1 mouse cellular context compared by ENCODE assay signal in the genomic region with DNA sequence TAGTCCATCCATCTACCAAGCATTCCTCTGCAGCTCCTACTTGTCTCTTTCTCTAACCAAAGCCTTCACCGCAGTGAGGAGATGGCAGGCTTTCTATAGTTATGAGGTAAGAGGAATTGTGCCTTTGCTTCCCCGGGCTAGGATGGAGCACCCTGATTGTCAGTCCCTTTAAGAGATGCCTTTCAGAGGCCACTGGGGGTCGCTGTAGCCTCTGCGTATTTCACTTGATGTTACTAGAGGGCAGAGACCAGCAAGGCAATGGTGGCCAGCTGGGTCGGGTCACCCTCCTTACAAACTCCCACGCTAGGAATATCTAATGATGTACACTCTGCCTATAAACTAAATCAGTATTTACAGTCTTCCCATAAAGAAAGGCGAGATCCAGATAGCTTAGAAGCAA.
A peak's percentile ranks its signal among the peaks of the same experiment; 100 is the strongest.
TF ChIP-seq lines count a peak whose summit lies in the region.

No protein-coding gene starts in this region.

TF ChIP-seq in MEL, 35 proteins besides CTCF, POLR2A, EP300 and RAD21 (continued from another document):
- TF ChIP-seq KAT2A (conservative IDR thresholded peaks at IDR 0.05; ENCODE audit: low read depth, low read length) = no peak
- TF ChIP-seq ZMIZ1 (IDR thresholded peaks at IDR 0.05; ENCODE audit: low read depth, low read length) = no peak
- TF ChIP-seq MAX (IDR thresholded peaks at IDR 0.05; ENCODE audit: low read length) = no peak
- TF ChIP-seq RCOR1 (IDR thresholded peaks at IDR 0.05; ENCODE audit: low read depth, low read length) = no peak
- TF ChIP-seq MEF2A (IDR thresholded peaks at IDR 0.05; ENCODE audit: extremely low read depth, insufficient replicate concordance, low read depth, low read length, poor library complexity, severe bottlenecking) = no peak
- no peak for TF ChIP-seq MAZ (IDR thresholded peaks at IDR 0.05; ENCODE audit: low read depth, low read length)
- peak; percentile 94 for TF ChIP-seq ZC3H11A (IDR thresholded peaks at IDR 0.05; ENCODE audit: low read depth, low read length)
- TF ChIP-seq POLR2AphosphoS2 (IDR thresholded peaks at IDR 0.05; ENCODE audit: low read length) = no peak
- no peak for TF ChIP-seq UBTF (IDR thresholded peaks at IDR 0.05; ENCODE audit: borderline replicate concordance, insufficient read depth, low read depth, low read length)
- TF ChIP-seq NELFE (IDR thresholded peaks at IDR 0.05; ENCODE audit: low read depth, low read length) = no peak
- TF ChIP-seq ELF1 (IDR thresholded peaks at IDR 0.05; ENCODE audit: low read depth, low read length) = peak; percentile 14; the same call in 1 of the 2 replicates
